Mouse (Mus musculus): ENCODE measurements around the gene Asl. TPM values are rescaled to one million over a fixed set of nuclear protein-coding genes. Genes with fewer than 3 reads are reported as not detected.

Asl gene
- polyA plus RNA-seq, 1 experiment from 2014 or later: 23.1 TPM

DNA sequence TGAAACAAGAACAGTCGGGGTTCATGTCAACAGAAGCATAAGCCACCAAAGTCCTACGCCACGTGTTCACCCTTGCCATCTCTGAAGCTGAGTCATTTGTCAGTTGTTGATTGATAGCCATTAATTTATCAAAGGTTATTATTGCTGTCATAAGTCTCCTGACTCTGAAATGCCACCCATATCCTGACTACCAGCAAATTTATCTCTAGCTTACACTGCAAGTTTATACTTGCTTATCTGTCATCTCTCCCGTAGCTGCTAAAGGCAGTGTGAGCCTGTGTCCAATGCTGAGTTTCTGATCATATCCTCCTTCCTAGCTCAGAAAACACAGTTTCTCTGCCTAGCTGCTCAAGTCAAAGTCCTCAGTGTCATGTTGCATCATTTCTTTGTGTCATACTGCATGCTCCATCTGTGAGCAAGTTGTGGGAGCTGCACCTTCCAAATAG, 54.2 kb downstream of the Asl start:
- no peaks in the 10 kb centered on the region for H3K9me3 ChIP-seq (ENCODE audit: low read depth, low read length)
- DNase-seq: no peak
- H3K4me3 ChIP-seq (ENCODE audit: low read depth, low read length): no peak overlapping the region
- ATAC-seq (ENCODE audit: insufficient read depth): no peak
- no peak overlapping the region for H3K27ac ChIP-seq (ENCODE audit: low read depth)
- peaks cover 16% of the 10 kb centered on the region for H3K36me3 ChIP-seq (ENCODE audit: insufficient read depth)
- TF ChIP-seq CTCF (IDR thresholded peaks at IDR 0.05; ENCODE audit: low read depth): no peak
- no peaks in the 10 kb centered on the region for H3K27me3 ChIP-seq (ENCODE audit: insufficient read depth, low read length)
- 63% methylated on average over 4 of the region's 4 CpGs for WGBS
- H3K4me2 ChIP-seq: no peak overlapping the region
- H3K4me1 ChIP-seq (ENCODE audit: insufficient read depth): no peaks in the 10 kb centered on the region
- H3K9ac ChIP-seq: no peak overlapping the region

DNA sequence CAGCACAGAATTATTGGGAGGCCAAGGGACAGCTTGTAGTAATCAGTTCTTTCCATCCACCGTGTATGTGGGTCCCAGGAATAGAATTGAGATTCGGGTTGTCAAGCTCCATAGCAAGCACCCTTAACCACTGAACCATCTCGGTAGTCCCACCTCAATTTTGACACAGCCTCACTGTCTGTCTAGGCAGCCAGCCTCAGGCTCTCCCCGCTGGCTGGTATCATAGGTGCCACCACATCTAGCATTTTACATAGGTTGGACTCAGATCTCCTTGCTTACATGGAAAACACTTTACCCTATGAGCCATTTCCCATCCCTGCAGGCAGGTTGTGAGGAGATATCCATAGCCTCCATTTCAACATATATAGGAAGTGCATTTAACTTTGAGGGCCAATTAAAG, 54.7 kb downstream of the Asl start:
- Histone ChIP-seq H3K4me2 (no peak overlapping the region), H3K4me1 (ENCODE audit: insufficient read depth) (no peaks in the 10 kb centered on the region), H3K9me3 (ENCODE audit: low read depth, low read length) (no peaks in the 10 kb centered on the region), H3K27ac (ENCODE audit: low read depth) (0 out of 2 replicates have a peak overlapping the region, but pooled peaks have one; percentile 24), H3K36me3 (ENCODE audit: insufficient read depth) (peaks cover 16% of the 10 kb centered on the region), H3K4me3 (ENCODE audit: low read depth, low read length) (no peak overlapping the region), H3K27me3 (ENCODE audit: insufficient read depth, low read length) (no peaks in the 10 kb centered on the region), H3K9ac (no peak overlapping the region)
- DNase-seq (no peak), ATAC-seq (ENCODE audit: insufficient read depth) (no peak)
- WGBS: 90% methylated on average over 4 of the region's 4 CpGs
- TF ChIP-seq CTCF (IDR thresholded peaks at IDR 0.05; ENCODE audit: low read depth): no peak

DNA sequence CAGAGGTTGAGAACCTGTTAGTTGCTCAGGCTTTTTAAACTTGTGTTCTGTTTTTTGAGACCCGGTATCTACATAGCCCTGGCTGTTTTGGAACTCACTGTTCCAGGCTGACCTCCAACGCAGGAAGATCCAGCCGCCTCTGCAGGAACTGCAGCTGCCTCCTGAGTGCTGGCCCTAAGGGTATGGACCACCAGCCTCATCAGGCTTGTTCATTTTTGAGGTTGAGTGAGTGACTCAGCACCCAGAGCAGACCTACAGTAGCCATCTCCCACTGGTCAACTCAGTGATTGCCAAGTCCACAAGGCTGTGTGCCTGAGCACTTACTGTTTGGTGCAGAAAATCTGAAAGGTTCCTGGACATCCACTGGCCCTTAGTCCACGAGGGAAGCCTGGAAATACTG, 57.6 kb downstream of the Asl start:
- no peak overlapping the region for H3K4me2 ChIP-seq
- no peak overlapping the region for H3K4me3 ChIP-seq (ENCODE audit: low read depth, low read length)
- 80% methylated on average over 4 of the region's 4 CpGs for WGBS
- no peaks in the 10 kb centered on the region for H3K9me3 ChIP-seq (ENCODE audit: low read depth, low read length)
- H3K36me3 ChIP-seq (ENCODE audit: insufficient read depth): peaks cover 16% of the 10 kb centered on the region
- DNase-seq (no peak), ATAC-seq (ENCODE audit: insufficient read depth) (no peak)
- H3K4me1 ChIP-seq (ENCODE audit: insufficient read depth): no peaks in the 10 kb centered on the region
- H3K9ac ChIP-seq: no peak overlapping the region
- H3K27ac ChIP-seq (ENCODE audit: low read depth): no peak overlapping the region
- TF ChIP-seq CTCF (IDR thresholded peaks at IDR 0.05; ENCODE audit: low read depth): no peak
- no peaks in the 10 kb centered on the region for H3K27me3 ChIP-seq (ENCODE audit: insufficient read depth, low read length)

DNA sequence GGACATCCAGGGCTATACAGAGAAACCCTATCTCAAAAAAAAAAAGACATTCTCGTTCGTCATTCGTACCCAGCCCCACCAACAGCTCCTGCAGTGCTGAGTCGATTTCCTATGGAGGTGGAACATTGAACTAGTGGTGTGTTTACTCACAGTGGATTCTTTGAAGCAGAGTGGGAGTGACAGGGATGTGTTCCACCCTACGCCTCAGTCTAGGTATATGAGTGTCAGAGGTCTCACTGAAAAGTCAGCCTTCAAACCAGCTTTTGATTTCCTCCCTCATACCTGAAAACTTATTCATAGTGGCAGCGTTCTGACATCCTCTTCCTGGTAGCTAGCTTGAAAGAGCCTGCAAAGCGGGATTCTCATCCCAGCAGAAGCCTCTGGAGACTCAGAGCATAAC, 60.6 kb downstream of the Asl start:
- H3K27ac ChIP-seq (ENCODE audit: low read depth): no peak overlapping the region
- no peak overlapping the region for H3K4me3 ChIP-seq (ENCODE audit: low read depth, low read length)
- TF ChIP-seq CTCF (IDR thresholded peaks at IDR 0.05; ENCODE audit: low read depth): no peak
- H3K27me3 ChIP-seq (ENCODE audit: insufficient read depth, low read length): no peaks in the 10 kb centered on the region
- H3K36me3 ChIP-seq (ENCODE audit: insufficient read depth): peaks cover 11% of the 10 kb centered on the region
- no peak overlapping the region for H3K4me2 ChIP-seq
- 77% methylated on average over 7 of the region's 7 CpGs for WGBS
- ATAC-seq (ENCODE audit: insufficient read depth): no peak
- no peak for DNase-seq
- H3K4me1 ChIP-seq (ENCODE audit: insufficient read depth): no peaks in the 10 kb centered on the region
- no peaks in the 10 kb centered on the region for H3K9me3 ChIP-seq (ENCODE audit: low read depth, low read length)
- no peak overlapping the region for H3K9ac ChIP-seq

DNA sequence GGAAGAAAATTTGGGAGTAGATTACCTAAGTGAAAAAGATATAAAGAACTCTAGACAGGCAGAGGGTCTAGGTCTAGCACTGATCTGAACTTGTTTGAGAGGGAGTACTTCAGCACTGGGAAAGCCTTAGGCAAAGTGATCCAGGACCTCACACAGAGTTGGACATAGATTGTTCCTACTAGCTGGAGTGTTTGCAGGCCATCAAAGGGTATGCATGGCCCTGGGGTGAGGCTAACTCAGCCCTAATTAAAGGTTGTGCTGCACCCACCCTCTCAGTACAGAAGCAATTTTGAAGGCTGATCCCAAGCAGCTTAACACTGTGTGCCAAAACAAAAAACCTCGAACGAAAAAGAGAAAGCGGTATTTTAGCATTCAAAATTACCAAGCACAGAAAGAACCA, 62.6 kb downstream of the Asl start:
- peaks cover 1% of the 10 kb centered on the region; the same call in 1 of the 2 replicates for H3K36me3 ChIP-seq (ENCODE audit: insufficient read depth)
- 88% methylated on average over 3 of the region's 3 CpGs for WGBS
- no peak overlapping the region for H3K27ac ChIP-seq (ENCODE audit: low read depth)
- no peaks in the 10 kb centered on the region for H3K27me3 ChIP-seq (ENCODE audit: insufficient read depth, low read length)
- no peak for TF ChIP-seq CTCF (IDR thresholded peaks at IDR 0.05; ENCODE audit: low read depth)
- H3K4me2 ChIP-seq: no peak overlapping the region
- DNase-seq (no peak), ATAC-seq (ENCODE audit: insufficient read depth) (no peak)
- H3K9me3 ChIP-seq (ENCODE audit: low read depth, low read length): no peaks in the 10 kb centered on the region
- H3K9ac ChIP-seq: no peak overlapping the region
- H3K4me3 ChIP-seq (ENCODE audit: low read depth, low read length): no peak overlapping the region
- H3K4me1 ChIP-seq (ENCODE audit: insufficient read depth): no peaks in the 10 kb centered on the region

DNA sequence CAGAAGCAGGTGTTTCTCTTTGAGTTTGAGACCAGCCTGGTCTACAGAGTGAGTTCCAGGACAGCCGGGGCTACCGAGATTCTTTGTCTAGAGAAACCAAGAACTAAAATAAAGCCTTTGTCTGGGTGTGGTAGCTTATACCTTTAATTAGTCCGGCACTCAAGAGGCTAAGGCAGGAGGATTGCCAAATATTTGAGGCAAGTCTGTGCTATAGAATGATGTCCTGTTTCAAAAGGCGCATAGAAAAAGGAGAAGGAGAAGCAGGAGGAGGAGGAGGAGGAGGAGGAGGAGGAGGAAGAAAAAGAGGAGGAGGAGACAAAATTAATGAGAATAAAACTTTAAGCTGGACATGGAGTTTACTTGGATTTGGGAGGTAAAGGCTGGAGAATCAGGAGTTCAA, 65.8 kb downstream of the Asl start:
- Histone ChIP-seq H3K27me3 (ENCODE audit: insufficient read depth, low read length) (no peaks in the 10 kb centered on the region), H3K4me1 (ENCODE audit: insufficient read depth) (no peaks in the 10 kb centered on the region), H3K9ac (no peak overlapping the region), H3K36me3 (ENCODE audit: insufficient read depth) (0 out of 2 replicates have a peak, but pooled peaks cover 3% of the 10 kb centered on the region), H3K27ac (ENCODE audit: low read depth) (no peak overlapping the region), H3K4me2 (no peak overlapping the region), H3K4me3 (ENCODE audit: low read depth, low read length) (no peak overlapping the region), H3K9me3 (ENCODE audit: low read depth, low read length) (no peaks in the 10 kb centered on the region)
- DNase-seq (no peak), ATAC-seq (ENCODE audit: insufficient read depth) (no peak)
- TF ChIP-seq CTCF (IDR thresholded peaks at IDR 0.05; ENCODE audit: low read depth): no peak
- 72% methylated on average over 4 of the region's 4 CpGs for WGBS

Other genes with a start within 250 kb of the Asl start
- gene Psph, start 241.8 kb downstream of the Asl start, polyA plus RNA-seq (2014; fragmentation: Nextera tagmentation; extraction: Ambion mirVana): 31.4 and 33.6 TPM in 2 replicates
- gene Sumf2, start 182.3 kb downstream of the Asl start, polyA plus RNA-seq (2014; fragmentation: Nextera tagmentation; extraction: Ambion mirVana): 43.1 and 46.4 TPM in 2 replicates
- 859 and 893 TPM in 2 replicates for gene Chchd2, start 141.8 kb downstream of the Asl start, polyA plus RNA-seq (2014; fragmentation: Nextera tagmentation; extraction: Ambion mirVana)
- 5.7 and 6.9 TPM in 2 replicates for gene Zbed5, start 133.5 kb downstream of the Asl start, polyA plus RNA-seq (2014; fragmentation: Nextera tagmentation; extraction: Ambion mirVana)
- gene Phkg1, start 130.7 kb downstream of the Asl start, polyA plus RNA-seq (2014; fragmentation: Nextera tagmentation; extraction: Ambion mirVana): 0.11 and 0.18 TPM in 2 replicates
- 1.5 and 2.6 TPM in 2 replicates for gene Nupr1l, start 120.7 kb downstream of the Asl start, polyA plus RNA-seq (2014; fragmentation: Nextera tagmentation; extraction: Ambion mirVana)
- 22.7 and 23.4 TPM in 2 replicates for gene Vkorc1l1, start 87.3 kb downstream of the Asl start, polyA plus RNA-seq (2014; fragmentation: Nextera tagmentation; extraction: Ambion mirVana)
- 77.4 and 83.0 TPM in 2 replicates for gene Gusb, start 26.2 kb downstream of the Asl start, polyA plus RNA-seq (2014; fragmentation: Nextera tagmentation; extraction: Ambion mirVana)
- 27.5 and 28.3 TPM in 2 replicates for gene Crcp, start within 50 bp of the Asl start, polyA plus RNA-seq (2014; fragmentation: Nextera tagmentation; extraction: Ambion mirVana)
- gene Tpst1, start 44.1 kb upstream of the Asl start, polyA plus RNA-seq (2014; fragmentation: Nextera tagmentation; extraction: Ambion mirVana): 76.1 and 77.3 TPM in 2 replicates
- 6.1 and 7.4 TPM in 2 replicates for gene Kctd7, start 115.6 kb upstream of the Asl start, polyA plus RNA-seq (2014; fragmentation: Nextera tagmentation; extraction: Ambion mirVana)
- 23.9 and 25.1 TPM in 2 replicates for gene Rabgef1, start 142.6 kb upstream of the Asl start, polyA plus RNA-seq (2014; fragmentation: Nextera tagmentation; extraction: Ambion mirVana)
- gene Tmem248, start 187.8 kb upstream of the Asl start, polyA plus RNA-seq (2014; fragmentation: Nextera tagmentation; extraction: Ambion mirVana): 42.4 and 46.6 TPM in 2 replicates
- 50.7 and 51.4 TPM in 2 replicates for gene Sbds, start 226.3 kb upstream of the Asl start, polyA plus RNA-seq (2014; fragmentation: Nextera tagmentation; extraction: Ambion mirVana)
- 25.2 and 27.5 TPM in 2 replicates for gene Tyw1, start 226.4 kb upstream of the Asl start, polyA plus RNA-seq (2014; fragmentation: Nextera tagmentation; extraction: Ambion mirVana)

Measured in lung, embryonic 14.5 days (tissue).